Mouse (Mus musculus) liver, embryonic 14.5 days (tissue): ENCODE data around the gene Cers1. TPM values are rescaled to one million over a fixed set of nuclear protein-coding genes. Genes with fewer than 3 reads are reported as not detected.

Source experiments
- ATAC-seq: fragments of 200-750 bp; cut with Nextera tagmentation; 2 replicates; pipeline ENCODE4 v1.8.0; 2017; ENCODE audit warnings: moderate number of reproducible peaks, mild to moderate bottlenecking, moderate library complexity; ENCODE audit not compliant: insufficient read depth
- DNase-seq, 3 experiments: peaks; one replicate each; pipeline ENCODE4 v3.0.0-alpha.2; 2012 to 2013; ENCODE audit warnings: low read depth in 3 of 3, low spot score in 3 of 3
- H3K27ac ChIP-seq: fragments of 300-500 bp; sonication (generic); 2 replicates; pipeline ENCODE4 v1.5.1; 2014; ENCODE audit warnings: moderate library complexity, mild to moderate bottlenecking, control low read depth, inconsistent platforms
- H3K27me3 ChIP-seq: fragments of 300-500 bp; sonication (generic); 2 replicates; pipeline ENCODE4 v1.6.1; 2014; ENCODE audit warnings: mild to moderate bottlenecking, low read length, moderate library complexity; ENCODE audit not compliant: control insufficient read depth, insufficient read depth
- H3K36me3 ChIP-seq: fragments of 300-500 bp; sonication (generic); replicated peaks from 2 replicates; pipeline ENCODE4 v1.6.1; 2014; ENCODE audit warnings: low read depth; ENCODE audit not compliant: control insufficient read depth, insufficient read depth
- H3K4me1 ChIP-seq, 2 experiments: fragments of 200-500 bp in 1 of 2; fragments of 300-500 bp in 1 of 2; sonication (generic) in 1 of 2; replicated peaks; 2 replicates each; pipeline ENCODE4 v1.6.1; 2012 to 2014; ENCODE audit warnings: antibody characterized with exemption in 1 of 2, inconsistent platforms in 1 of 2, low read length in 1 of 2; ENCODE audit not compliant: control insufficient read depth in 2 of 2, insufficient read depth in 2 of 2
- H3K4me2 ChIP-seq: fragments of 300-500 bp; sonication (generic); 2 replicates; pipeline ENCODE4 v1.6.1; 2014; ENCODE audit warnings: low read depth, mild to moderate bottlenecking, control low read depth, moderate library complexity
- H3K4me3 ChIP-seq, 2 experiments: fragments of 200-500 bp in 1 of 2; fragments of 300-500 bp in 1 of 2; sonication (generic) in 1 of 2; 2 replicates each; pipeline ENCODE4 v1.5.1; 2012 to 2014; ENCODE audit warnings: low read depth in 2 of 2, low read length in 2 of 2, mild to moderate bottlenecking in 2 of 2, control low read depth in 1 of 2, inconsistent platforms in 1 of 2, moderate library complexity in 1 of 2; ENCODE audit not compliant: insufficient read depth in 1 of 2
- H3K9ac ChIP-seq: fragments of 300-500 bp; sonication (generic); replicated peaks from 2 replicates; pipeline ENCODE4 v1.6.1; 2014; ENCODE audit warnings: mild to moderate bottlenecking, control low read depth, moderate library complexity
- H3K9me3 ChIP-seq: fragments of 300-500 bp; sonication (generic); 2 replicates; pipeline ENCODE4 v1.6.1; 2016; ENCODE audit warnings: low read length, mixed read lengths; ENCODE audit not compliant: control insufficient read depth
- CTCF ChIP-seq: IDR thresholded peaks from 2 replicates; pipeline ENCODE4 v1.5.1; 2016; ENCODE audit warnings: antibody characterized with exemption, low read depth, control low read depth
- EP300 ChIP-seq: IDR thresholded peaks from 2 replicates; pipeline ENCODE4 v1.6.1; 2016; ENCODE audit warnings: antibody characterized with exemption, low read depth
- WGBS: fragments of 180-500 bp; shearing (Covaris S2); extraction: QIAGEN DNeasy Blood & Tissue Kit; methylation state at CpG from one replicate; pipeline ENCODE4 v1.1.7; 2014; ENCODE audit not compliant: insufficient replicate concordance; 5-methylcytosine and 5-hydroxymethylcytosine counted together
- polyA plus RNA-seq, 2 experiments: library from polyadenylated mRNA; depleted of rRNA in 1 of 2; stranded (reverse) in 1 of 2; unstranded in 1 of 2; fragments of >200 nt; fragmentation: Nextera tagmentation in 1 of 2; extraction: Ambion mirVana in 1 of 2; gene quantifications; 2 replicates each; pipeline versions ENCODE4 v1.2.1 to v1.2.3; 2012 to 2014

Gene Cers1
- polyA plus RNA-seq, 2 experiments = 0.09 TPM; not detected in 1

GRCm38 (mm10) chr8:70373397-70374317 is 58.1 kb downstream of the Cers1 start, which contains the start of gene Comp:
Gene Comp (plus strand): TSS chr8:70373558.
- ATAC-seq = no peak
- no peak for DNase-seq
- Histone ChIP-seq H3K4me1 (no peaks in the 10 kb centered on the region; a peak in 3 of 4 replicates), H3K36me3 (no peaks in the 10 kb centered on the region), H3K4me3 (peak within 1 kb of the TSS; percentile 16 to 25), H3K9ac (no peak within 1 kb of the TSS), H3K27me3 (peaks cover 73% of the 10 kb centered on the region), H3K9me3 (no peaks in the 10 kb centered on the region), H3K4me2 (peak within 1 kb of the TSS; percentile 32), H3K27ac (no peak within 1 kb of the TSS)
- TF ChIP-seq EP300 (no peak), CTCF (no peak)
- 5% methylated on average over 47 of the region's 47 CpGs for WGBS

- no peak for TF ChIP-seq EP300
- peak; percentile 49 to 59 (median 53) for DNase-seq
- H3K4me2 ChIP-seq = peak overlapping the region; percentile 32
- H3K9ac ChIP-seq = no peak overlapping the region
- no peaks in the 10 kb centered on the region; a peak in 3 of 4 replicates for H3K4me1 ChIP-seq
- peaks cover 73% of the 10 kb centered on the region for H3K27me3 ChIP-seq
- H3K36me3 ChIP-seq = no peaks in the 10 kb centered on the region
- no peaks in the 10 kb centered on the region for H3K9me3 ChIP-seq
- under 1% methylated on average over 51 of the region's 53 CpGs for WGBS
- no peak overlapping the region for H3K27ac ChIP-seq
- H3K4me3 ChIP-seq = peak overlapping the region; percentile 16 to 25
- ATAC-seq = peak; percentile 64
These were observed 58.8 kb downstream of the Cers1 start for GRCm38 (mm10) chr8:70374318-70374927.

- Histone ChIP-seq H3K36me3 (no peaks in the 10 kb centered on the region), H3K27ac (no peak overlapping the region), H3K4me1 (no peaks in the 10 kb centered on the region; a peak in 3 of 4 replicates), H3K9me3 (no peaks in the 10 kb centered on the region), H3K4me3 (no peak overlapping the region; a peak in 1 of 4 replicates), H3K27me3 (peaks cover 73% of the 10 kb centered on the region), H3K9ac (no peak overlapping the region), H3K4me2 (no peak overlapping the region; the same call in 1 of the 2 replicates)
- WGBS = 7% methylated on average over 35 of the region's 35 CpGs
- DNase-seq (no peak), ATAC-seq (peak; percentile 15; the same call in 1 of the 2 replicates)
- no peak for TF ChIP-seq EP300
- TF ChIP-seq CTCF = no peak
These were observed 59.8 kb downstream of the Cers1 start for GRCm38 (mm10) chr8:70375212-70375859.

DNA sequence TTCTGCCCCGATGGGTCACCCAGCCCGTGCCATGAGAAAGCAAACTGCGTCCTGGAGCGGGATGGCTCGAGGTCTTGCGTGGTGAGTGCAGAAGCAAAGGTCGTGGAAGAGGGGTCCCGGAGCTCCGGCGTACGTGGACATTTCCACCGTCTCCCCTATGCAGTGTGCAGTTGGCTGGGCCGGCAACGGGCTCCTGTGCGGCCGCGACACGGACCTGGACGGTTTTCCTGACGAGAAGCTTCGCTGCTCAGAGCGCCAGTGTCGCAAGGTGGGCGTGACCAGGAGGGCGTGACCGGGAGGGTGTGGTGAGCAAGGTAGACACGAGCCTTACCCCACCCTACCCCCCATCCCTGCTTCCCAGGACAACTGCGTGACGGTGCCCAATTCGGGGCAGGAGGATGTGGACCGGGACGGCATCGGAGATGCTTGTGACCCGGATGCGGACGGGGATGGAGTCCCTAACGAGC is 60.7 kb downstream of the Cers1 start:
- H3K36me3 ChIP-seq = no peaks in the 10 kb centered on the region
- H3K4me3 ChIP-seq = peak overlapping the region in 1 of 2 experiments; percentile 4; a peak in 1 of 4 replicates
- H3K9ac ChIP-seq = no peak overlapping the region
- TF ChIP-seq EP300 = no peak
- no peak for TF ChIP-seq CTCF
- WGBS = 9% methylated on average over 37 of the region's 37 CpGs
- no peak for ATAC-seq
- DNase-seq = no peak
- H3K27me3 ChIP-seq = peaks cover 73% of the 10 kb centered on the region
- H3K4me1 ChIP-seq = no peaks in the 10 kb centered on the region; a peak in 3 of 4 replicates
- no peak overlapping the region for H3K27ac ChIP-seq
- peak overlapping the region; percentile 8; the same call in 1 of the 2 replicates for H3K4me2 ChIP-seq
- H3K9me3 ChIP-seq = no peaks in the 10 kb centered on the region
